Mouse (Mus musculus): ENCODE results near the gene Spon1. TPM values are rescaled to one million over a fixed set of nuclear protein-coding genes. Genes with fewer than 3 reads are reported as not detected.

The Spon1 gene
- polyA plus RNA-seq, 1 experiment, result 38.2 TPM

GRCm38 (mm10) chr7:114066529-114067178 is 300.9 kb downstream of the Spon1 start:
- DNase-seq, result peak; percentile 83 to 91
- WGBS, result 11% methylated on average over 14 of the region's 14 CpGs
- Histone ChIP-seq H3K27ac (ENCODE audit: insufficient read depth, low read length) (no peak overlapping the region), H3K4me3 (replicated peaks; ENCODE audit: insufficient read depth, low read depth, low read length) (peak overlapping the region; percentile 54), H3K4me1 (ENCODE audit: control insufficient read depth, insufficient read depth, low read length) (peaks cover 7% of the 10 kb centered on the region), H3K27me3 (ENCODE audit: control insufficient read depth, insufficient read depth, low read length) (no peaks in the 10 kb centered on the region)
- no peak for TF ChIP-seq POLR2A (IDR thresholded peaks at IDR 0.05; ENCODE audit: borderline replicate concordance, insufficient read depth, low read length)
- TF ChIP-seq CTCF (IDR thresholded peaks at IDR 0.05; ENCODE audit: borderline replicate concordance, insufficient read depth, low read depth, low read length), result peak; percentile 96

DNA sequence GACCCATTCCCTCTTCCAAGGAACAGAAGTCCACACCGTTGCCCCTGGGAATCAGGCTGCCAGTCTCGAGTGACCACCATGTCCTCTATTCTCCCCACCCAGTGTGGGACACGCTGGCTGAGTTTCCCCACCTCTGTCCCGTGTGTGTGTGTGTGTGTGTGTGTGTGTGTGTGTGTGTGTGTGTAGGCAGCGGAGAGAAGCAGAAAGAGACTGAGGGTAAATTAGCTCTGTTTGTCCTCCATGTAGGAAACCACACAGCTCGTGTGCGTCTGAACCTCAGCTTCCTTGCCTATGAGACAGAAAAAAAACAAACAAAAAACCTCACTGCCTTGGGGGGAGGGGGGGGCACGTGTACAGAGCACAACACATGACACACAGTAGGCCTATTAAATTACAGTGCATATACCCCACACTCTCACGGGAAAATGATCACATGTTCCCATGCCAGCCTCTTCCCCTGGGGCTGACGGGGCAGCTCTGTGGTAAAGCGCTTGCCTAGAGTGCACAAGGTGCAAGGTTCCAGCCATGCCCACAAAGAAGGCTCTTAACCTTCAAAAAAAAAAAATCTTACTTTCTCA is 303.2 kb downstream of the Spon1 start:
- H3K27ac ChIP-seq (ENCODE audit: insufficient read depth, low read length), result no peak overlapping the region
- TF ChIP-seq POLR2A (IDR thresholded peaks at IDR 0.05; ENCODE audit: borderline replicate concordance, insufficient read depth, low read length), result no peak
- no peak for TF ChIP-seq CTCF (IDR thresholded peaks at IDR 0.05; ENCODE audit: borderline replicate concordance, insufficient read depth, low read depth, low read length)
- no peaks in the 10 kb centered on the region for H3K27me3 ChIP-seq (ENCODE audit: control insufficient read depth, insufficient read depth, low read length)
- 79% methylated on average over 11 of the region's 11 CpGs for WGBS
- peaks cover 4% of the 10 kb centered on the region for H3K4me1 ChIP-seq (ENCODE audit: control insufficient read depth, insufficient read depth, low read length)
- no peak for DNase-seq
- H3K4me3 ChIP-seq (replicated peaks; ENCODE audit: insufficient read depth, low read depth, low read length), result no peak overlapping the region

- WGBS, result 87% methylated on average over 11 of the region's 11 CpGs
- H3K4me1 ChIP-seq (ENCODE audit: control insufficient read depth, insufficient read depth, low read length), result peaks cover 3% of the 10 kb centered on the region; the same call in 1 of the 2 replicates
- TF ChIP-seq POLR2A (IDR thresholded peaks at IDR 0.05; ENCODE audit: borderline replicate concordance, insufficient read depth, low read length), result no peak
- no peak for TF ChIP-seq CTCF (IDR thresholded peaks at IDR 0.05; ENCODE audit: borderline replicate concordance, insufficient read depth, low read depth, low read length)
- no peak overlapping the region for H3K27ac ChIP-seq (ENCODE audit: insufficient read depth, low read length)
- H3K27me3 ChIP-seq (ENCODE audit: control insufficient read depth, insufficient read depth, low read length), result no peaks in the 10 kb centered on the region
- no peak overlapping the region for H3K4me3 ChIP-seq (replicated peaks; ENCODE audit: insufficient read depth, low read depth, low read length)
- DNase-seq, result no peak
These were observed 304.1 kb downstream of the Spon1 start for GRCm38 (mm10) chr7:114069726-114070457.

GRCm38 (mm10) chr7:114070458-114070840 is 304.7 kb downstream of the Spon1 start:
- DNase-seq, result no peak
- Histone ChIP-seq H3K4me3 (replicated peaks; ENCODE audit: insufficient read depth, low read depth, low read length) (no peak overlapping the region), H3K4me1 (ENCODE audit: control insufficient read depth, insufficient read depth, low read length) (peaks cover 3% of the 10 kb centered on the region; the same call in 1 of the 2 replicates), H3K27me3 (ENCODE audit: control insufficient read depth, insufficient read depth, low read length) (no peaks in the 10 kb centered on the region), H3K27ac (ENCODE audit: insufficient read depth, low read length) (no peak overlapping the region)
- TF ChIP-seq CTCF (IDR thresholded peaks at IDR 0.05; ENCODE audit: borderline replicate concordance, insufficient read depth, low read depth, low read length) (no peak), POLR2A (IDR thresholded peaks at IDR 0.05; ENCODE audit: borderline replicate concordance, insufficient read depth, low read length) (no peak)
- 86% methylated on average over 3 of the region's 3 CpGs for WGBS

- Histone ChIP-seq H3K4me3 (replicated peaks; ENCODE audit: insufficient read depth, low read depth, low read length) (no peak overlapping the region), H3K4me1 (ENCODE audit: control insufficient read depth, insufficient read depth, low read length) (peaks cover 3% of the 10 kb centered on the region; the same call in 1 of the 2 replicates), H3K27me3 (ENCODE audit: control insufficient read depth, insufficient read depth, low read length) (no peaks in the 10 kb centered on the region), H3K27ac (ENCODE audit: insufficient read depth, low read length) (no peak overlapping the region)
- WGBS, result 93% methylated on average over 5 of the region's 5 CpGs
- no peak for TF ChIP-seq CTCF (IDR thresholded peaks at IDR 0.05; ENCODE audit: borderline replicate concordance, insufficient read depth, low read depth, low read length)
- no peak for TF ChIP-seq POLR2A (IDR thresholded peaks at IDR 0.05; ENCODE audit: borderline replicate concordance, insufficient read depth, low read length)
- no peak for DNase-seq
These were observed 305.6 kb downstream of the Spon1 start for GRCm38 (mm10) chr7:114071395-114071794.

DNA sequence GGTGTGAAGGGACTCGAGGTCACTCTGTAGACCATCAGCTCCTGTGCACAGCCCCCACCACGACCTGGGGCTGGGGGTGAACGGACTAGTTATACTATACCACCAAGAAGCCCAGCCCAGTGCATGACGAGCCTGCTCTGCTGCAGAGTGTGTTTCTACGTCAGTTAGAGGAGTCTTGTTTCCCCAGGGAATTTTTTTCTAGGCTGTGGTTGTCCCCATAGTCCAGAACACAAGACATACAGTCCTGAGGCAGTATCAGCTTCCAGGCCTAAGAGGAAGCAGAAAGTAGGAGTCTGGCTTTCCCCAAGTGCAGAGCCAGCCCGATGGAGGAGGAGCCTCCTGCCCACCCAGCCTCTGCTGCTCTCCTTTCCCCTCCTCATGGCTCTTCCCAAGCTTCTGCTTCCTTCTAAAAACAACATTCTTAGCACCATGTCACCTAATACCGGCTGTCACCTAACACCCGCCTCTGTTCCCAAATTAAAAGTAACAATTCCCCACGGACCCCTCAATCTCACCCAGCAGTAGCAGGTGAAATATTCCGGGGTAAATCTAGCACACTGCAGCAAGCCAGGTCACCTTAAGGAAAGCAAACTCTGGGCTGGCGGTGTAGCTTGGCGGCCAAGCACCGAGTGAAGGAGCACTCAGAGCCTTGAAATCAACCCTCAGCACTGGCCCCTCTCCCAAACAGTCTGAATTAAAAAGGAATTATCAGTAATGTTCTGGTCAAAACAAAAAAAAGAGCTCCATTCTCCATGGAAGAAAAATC is 306.2 kb downstream of the Spon1 start:
- H3K27me3 ChIP-seq (ENCODE audit: control insufficient read depth, insufficient read depth, low read length), result no peaks in the 10 kb centered on the region
- DNase-seq, result no peak
- H3K4me1 ChIP-seq (ENCODE audit: control insufficient read depth, insufficient read depth, low read length), result peaks cover 3% of the 10 kb centered on the region; the same call in 1 of the 2 replicates
- H3K4me3 ChIP-seq (replicated peaks; ENCODE audit: insufficient read depth, low read depth, low read length), result no peak overlapping the region
- H3K27ac ChIP-seq (ENCODE audit: insufficient read depth, low read length), result no peak overlapping the region
- TF ChIP-seq POLR2A (IDR thresholded peaks at IDR 0.05; ENCODE audit: borderline replicate concordance, insufficient read depth, low read length), result no peak
- TF ChIP-seq CTCF (IDR thresholded peaks at IDR 0.05; ENCODE audit: borderline replicate concordance, insufficient read depth, low read depth, low read length), result no peak
- WGBS, result 62% methylated on average over 13 of the region's 13 CpGs

- Histone ChIP-seq H3K27ac (ENCODE audit: insufficient read depth, low read length) (no peak overlapping the region), H3K4me1 (ENCODE audit: control insufficient read depth, insufficient read depth, low read length) (peaks cover 3% of the 10 kb centered on the region; the same call in 1 of the 2 replicates), H3K4me3 (replicated peaks; ENCODE audit: insufficient read depth, low read depth, low read length) (no peak overlapping the region), H3K27me3 (ENCODE audit: control insufficient read depth, insufficient read depth, low read length) (no peaks in the 10 kb centered on the region)
- no peak for DNase-seq
- no peak for TF ChIP-seq CTCF (IDR thresholded peaks at IDR 0.05; ENCODE audit: borderline replicate concordance, insufficient read depth, low read depth, low read length)
- TF ChIP-seq POLR2A (IDR thresholded peaks at IDR 0.05; ENCODE audit: borderline replicate concordance, insufficient read depth, low read length), result no peak
- 49% methylated on average over 7 of the region's 7 CpGs for WGBS
These were observed 308.3 kb downstream of the Spon1 start for GRCm38 (mm10) chr7:114074133-114074532.

Data from cerebellum, adult 2 months (tissue).